Mouse (Mus musculus) midbrain, embryonic 10.5 days (tissue): ENCODE measurements at regions not wholly inside any gene's neighbourhood (a gene's known extent, or its start where the extent isn't known, plus 50 kb on each side); places are given as distances from the start of the nearest gene placed in this dataset.

Experiments
- DNase-seq: peaks from one replicate; pipeline ENCODE4 v3.0.0-alpha.2; 2017; ENCODE audit warnings: low spot score
- H3K27ac ChIP-seq: fragments of 300-500 bp; sonication (generic); replicated peaks from 2 replicates; pipeline ENCODE4 v1.5.1; 2016; ENCODE audit warnings: mild to moderate bottlenecking
- H3K27me3 ChIP-seq: fragments of 300-500 bp; sonication (generic); 2 replicates; pipeline ENCODE4 v1.6.1; 2016; ENCODE audit warnings: low read depth, mild to moderate bottlenecking; ENCODE audit not compliant: poor library complexity, severe bottlenecking
- H3K36me3 ChIP-seq: fragments of 300-500 bp; sonication (generic); 2 replicates; pipeline ENCODE4 v1.6.1; 2016; ENCODE audit warnings: mild to moderate bottlenecking, moderate library complexity
- H3K4me1 ChIP-seq: fragments of 300-500 bp; sonication (generic); 2 replicates; pipeline ENCODE4 v1.6.1; 2016
- H3K4me3 ChIP-seq: fragments of 300-500 bp; sonication (generic); 2 replicates; pipeline ENCODE4 v1.5.1; 2016; ENCODE audit warnings: mild to moderate bottlenecking, moderate library complexity
- H3K9me3 ChIP-seq: fragments of 300-500 bp; sonication (generic); replicated peaks from 2 replicates; pipeline ENCODE4 v1.6.1; 2016; ENCODE audit warnings: mild to moderate bottlenecking
- WGBS: fragments of 180-500 bp; shearing (Covaris S2); methylation state at CpG from one replicate; pipeline ENCODE4 v1.1.7; 2016; 5-methylcytosine and 5-hydroxymethylcytosine counted together

- no peak overlapping the region for H3K27ac ChIP-seq
Measured at GRCm38 (mm10) chr9:30590661-30591179, 163.8 kb downstream of the Snx19 start.

GRCm38 (mm10) chr9:30581271-30581821, 154.4 kb downstream of the Snx19 start:
- no peak for DNase-seq
- H3K4me1 ChIP-seq = no peaks in the 10 kb centered on the region
- H3K9me3 ChIP-seq = no peaks in the 10 kb centered on the region
- WGBS = 91% methylated on average over 9 of the region's 9 CpGs
- no peak overlapping the region for H3K4me3 ChIP-seq
- no peaks in the 10 kb centered on the region for H3K27me3 ChIP-seq
- H3K27ac ChIP-seq = no peak overlapping the region
- no peaks in the 10 kb centered on the region for H3K36me3 ChIP-seq

More at GRCm38 (mm10) chr9:30590661-30591179, 163.8 kb downstream of the Snx19 start:
- no peak for DNase-seq
- no peak overlapping the region for H3K4me3 ChIP-seq
- peaks cover 12% of the 10 kb centered on the region for H3K4me1 ChIP-seq
- H3K36me3 ChIP-seq = no peaks in the 10 kb centered on the region
- no peaks in the 10 kb centered on the region for H3K9me3 ChIP-seq
- WGBS = 43% methylated on average over 6 of the region's 6 CpGs
- H3K27me3 ChIP-seq = no peaks in the 10 kb centered on the region

- WGBS = 75% methylated on average over 6 of the region's 6 CpGs
Measured at GRCm38 (mm10) chr9:30580500-30580899, 153.6 kb downstream of the Snx19 start.

GRCm38 (mm10) chr9:30578213-30578612, 151.3 kb downstream of the Snx19 start:
- Histone ChIP-seq H3K27me3 (no peaks in the 10 kb centered on the region), H3K4me3 (no peak overlapping the region), H3K4me1 (peaks cover 16% of the 10 kb centered on the region), H3K36me3 (no peaks in the 10 kb centered on the region), H3K27ac (no peak overlapping the region), H3K9me3 (no peaks in the 10 kb centered on the region)
- DNase-seq = no peak
- 90% methylated on average over 3 of the region's 3 CpGs for WGBS

More at GRCm38 (mm10) chr9:30580500-30580899, 153.6 kb downstream of the Snx19 start:
- DNase-seq = no peak
- Histone ChIP-seq H3K9me3 (no peaks in the 10 kb centered on the region), H3K27ac (no peak overlapping the region), H3K4me3 (no peak overlapping the region), H3K4me1 (peaks cover 2% of the 10 kb centered on the region), H3K36me3 (no peaks in the 10 kb centered on the region), H3K27me3 (no peaks in the 10 kb centered on the region)

- H3K4me3 ChIP-seq = no peak overlapping the region
- H3K36me3 ChIP-seq = no peaks in the 10 kb centered on the region
- no peak for DNase-seq
- no peak overlapping the region for H3K27ac ChIP-seq
- no peaks in the 10 kb centered on the region; the same call in 1 of the 2 replicates for H3K27me3 ChIP-seq
- H3K9me3 ChIP-seq = no peaks in the 10 kb centered on the region
- WGBS = 86% methylated on average over 4 of the region's 4 CpGs
- H3K4me1 ChIP-seq = peaks cover 19% of the 10 kb centered on the region
Measured at GRCm38 (mm10) chr9:30577243-30577642, 150.3 kb downstream of the Snx19 start.

GRCm38 (mm10) chr9:30575531-30575930, 148.6 kb downstream of the Snx19 start:
- H3K27me3 ChIP-seq = no peaks in the 10 kb centered on the region; the same call in 1 of the 2 replicates
- H3K4me1 ChIP-seq = peaks cover 29% of the 10 kb centered on the region
- no peak overlapping the region for H3K4me3 ChIP-seq
- DNase-seq = no peak
- H3K36me3 ChIP-seq = no peaks in the 10 kb centered on the region
- H3K9me3 ChIP-seq = no peaks in the 10 kb centered on the region
- 43% methylated on average over 3 of the region's 3 CpGs for WGBS
- no peak overlapping the region for H3K27ac ChIP-seq

- Histone ChIP-seq H3K9me3 (no peaks in the 10 kb centered on the region), H3K4me1 (peaks cover 32% of the 10 kb centered on the region), H3K27me3 (no peaks in the 10 kb centered on the region; the same call in 1 of the 2 replicates), H3K27ac (no peak overlapping the region), H3K4me3 (no peak overlapping the region), H3K36me3 (no peaks in the 10 kb centered on the region)
- WGBS = 19% methylated on average over 1 of the region's 1 CpGs
- no peak for DNase-seq
Measured at GRCm38 (mm10) chr9:30573294-30573693, 146.4 kb downstream of the Snx19 start.

- H3K9me3 ChIP-seq = no peaks in the 10 kb centered on the region
- no peaks in the 10 kb centered on the region; the same call in 1 of the 2 replicates for H3K27me3 ChIP-seq
- no peak overlapping the region for H3K27ac ChIP-seq
- H3K4me1 ChIP-seq = peaks cover 32% of the 10 kb centered on the region
- WGBS = 20% methylated on average over 2 of the region's 2 CpGs
- no peak overlapping the region for H3K4me3 ChIP-seq
- DNase-seq = peak; percentile 40
- no peaks in the 10 kb centered on the region for H3K36me3 ChIP-seq
Measured at GRCm38 (mm10) chr9:30571014-30571413, 144.1 kb downstream of the Snx19 start.

GRCm38 (mm10) chr9:30564765-30565680, 138.1 kb downstream of the Snx19 start:
- 90% methylated on average over 3 of the region's 3 CpGs for WGBS
- H3K4me1 ChIP-seq = no peaks in the 10 kb centered on the region

GRCm38 (mm10) chr9:30563399-30563798, 136.5 kb downstream of the Snx19 start:
- no peak for DNase-seq
- Histone ChIP-seq H3K9me3 (no peaks in the 10 kb centered on the region), H3K4me3 (no peak overlapping the region), H3K4me1 (no peaks in the 10 kb centered on the region), H3K27me3 (no peaks in the 10 kb centered on the region), H3K27ac (no peak overlapping the region), H3K36me3 (no peaks in the 10 kb centered on the region)
- WGBS = 85% methylated on average over 5 of the region's 5 CpGs

More at GRCm38 (mm10) chr9:30564765-30565680, 138.1 kb downstream of the Snx19 start:
- H3K9me3 ChIP-seq = no peaks in the 10 kb centered on the region
- H3K27ac ChIP-seq = no peak overlapping the region
- no peaks in the 10 kb centered on the region for H3K36me3 ChIP-seq
- DNase-seq = no peak
- no peaks in the 10 kb centered on the region for H3K27me3 ChIP-seq
- no peak overlapping the region for H3K4me3 ChIP-seq

- no peaks in the 10 kb centered on the region for H3K36me3 ChIP-seq
- DNase-seq = no peak
- H3K9me3 ChIP-seq = no peaks in the 10 kb centered on the region
- no peak overlapping the region for H3K27ac ChIP-seq
- no peaks in the 10 kb centered on the region for H3K27me3 ChIP-seq
- H3K4me3 ChIP-seq = no peak overlapping the region
- 78% methylated on average over 2 of the region's 2 CpGs for WGBS
- H3K4me1 ChIP-seq = no peaks in the 10 kb centered on the region
Measured at GRCm38 (mm10) chr9:30554908-30555307, 128.0 kb downstream of the Snx19 start.

GRCm38 (mm10) chr9:30552721-30553120, 125.8 kb downstream of the Snx19 start:
- DNase-seq = no peak
- H3K9me3 ChIP-seq = no peaks in the 10 kb centered on the region
- no peaks in the 10 kb centered on the region for H3K27me3 ChIP-seq
- WGBS = 93% methylated on average over 8 of the region's 8 CpGs
- H3K4me1 ChIP-seq = no peaks in the 10 kb centered on the region
- no peak overlapping the region for H3K4me3 ChIP-seq
- no peaks in the 10 kb centered on the region for H3K36me3 ChIP-seq
- H3K27ac ChIP-seq = no peak overlapping the region
